Mouse (Mus musculus) ES-Bruce4 (cell line): ENCODE measurements around the gene Vps33b.
A peak's percentile ranks its signal among the peaks of the same experiment; 100 is the strongest.

Experiments used
- CTCF ChIP-seq: IDR thresholded peaks from one replicate; pipeline ENCODE4 v1.8.1; 2011; ENCODE audit warnings: low read depth, low read length
- POLR2A ChIP-seq: IDR thresholded peaks from one replicate; pipeline ENCODE4 v1.8.1; 2011; ENCODE audit warnings: low read length; ENCODE audit not compliant: insufficient read depth

DNA sequence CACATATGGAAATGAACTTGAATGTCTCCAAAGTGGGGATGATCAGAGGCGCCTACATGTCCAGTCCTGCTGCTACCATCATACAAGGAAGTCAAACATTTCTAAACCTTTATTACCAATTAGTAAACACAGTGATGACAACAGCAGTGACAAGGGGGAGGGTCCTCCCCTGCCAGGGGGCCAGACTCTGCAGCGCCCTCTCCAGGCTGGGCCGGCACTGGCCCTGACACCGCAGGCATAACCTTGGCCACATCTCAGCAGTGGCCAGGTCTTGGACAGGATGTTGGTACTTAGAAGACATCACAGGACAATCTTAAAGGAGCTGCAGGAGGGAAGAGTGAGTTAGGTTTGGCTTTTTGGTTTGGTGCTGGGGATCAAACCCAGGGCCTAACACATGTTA, 42.4 kb upstream of the Vps33b start:
- TF ChIP-seq POLR2A (no peak), CTCF (peak; percentile 57)
